Mouse (Mus musculus) bone marrow, adult 2 months (tissue): ENCODE data around the gene Elmo1.

Experiments used
- CTCF ChIP-seq: fragments of 200-500 bp; IDR thresholded peaks from 2 replicates; pipeline ENCODE4 v1.5.1; 2011; ENCODE audit warnings: low read length, control low read depth; ENCODE audit not compliant: control insufficient read depth, insufficient read depth
- POLR2A ChIP-seq: fragments of 200-500 bp; IDR thresholded peaks from 2 replicates; pipeline ENCODE4 v1.6.1; 2011; ENCODE audit warnings: low read depth, mild to moderate bottlenecking, control low read depth, low read length, borderline replicate concordance; ENCODE audit not compliant: control insufficient read depth

GRCm38 (mm10) chr13:20093307-20094045 is 3.1 kb downstream of the Elmo1 start:
- peak; percentile 26; the same call in 1 of the 2 replicates for TF ChIP-seq POLR2A
- no peak for TF ChIP-seq CTCF
